Mouse (Mus musculus) thymus, adult 2 months (tissue): ENCODE results near the gene Cabp2.

ENCODE experiments used
- CTCF ChIP-seq: fragments of 200-500 bp; IDR thresholded peaks from 2 replicates; pipeline ENCODE4 v1.5.1; 2012; ENCODE audit warnings: mild to moderate bottlenecking, control low read depth, low read length, moderate library complexity, borderline replicate concordance; ENCODE audit not compliant: control insufficient read depth, poor library complexity, insufficient read depth; ENCODE audit errors: extremely low read depth
- POLR2A ChIP-seq: fragments of 200-500 bp; IDR thresholded peaks from 2 replicates; pipeline ENCODE4 v1.6.1; 2012; ENCODE audit warnings: mild to moderate bottlenecking, low read length, control low read depth, moderate library complexity; ENCODE audit not compliant: control insufficient read depth, poor library complexity, insufficient read depth; ENCODE audit errors: extremely low read depth

DNA sequence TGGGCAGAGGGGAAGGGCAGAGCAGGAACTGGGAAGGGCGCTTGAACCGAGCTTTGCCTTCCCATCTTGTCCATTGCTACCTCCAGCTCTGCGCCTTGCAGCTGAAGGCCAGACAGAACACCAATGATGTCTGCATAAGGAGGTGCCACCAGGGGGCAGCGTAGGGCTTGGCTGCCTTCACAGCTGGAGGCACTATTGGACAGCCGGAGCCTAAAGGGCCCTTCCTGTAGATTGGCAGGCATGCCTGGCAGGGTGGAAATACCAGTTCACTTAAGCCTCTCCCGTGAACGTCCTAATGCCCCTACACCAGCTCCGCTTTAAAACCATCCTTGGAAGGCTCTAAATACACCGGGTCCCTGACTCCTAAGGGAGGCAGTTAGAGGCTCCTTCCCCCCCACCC is 17.7 kb downstream of the Cabp2 start:
- TF ChIP-seq CTCF = peak; percentile 94
- TF ChIP-seq POLR2A = no peak
